Comparison of ENCODE assay signal across 8 mouse cellular contexts in genomic region chr2:28535650-28536049, GRCm38 (mm10). TPM values are rescaled to one million over a fixed set of nuclear protein-coding genes. Genes with fewer than 3 reads are reported as not detected.
DNase-seq lines count a peak whose midpoint lies in the region; ATAC-seq and TF ChIP-seq lines count a peak whose summit lies in the region.

No protein-coding gene starts in this region.

- H3K27me3 ChIP-seq in liver, adult 2 months (ENCODE audit: control insufficient read depth, insufficient read depth, low read length): no peaks in the 10 kb centered on the region
- H3K27me3 ChIP-seq in cerebellum, adult 2 months (ENCODE audit: control insufficient read depth, insufficient read depth, low read length): no peaks in the 10 kb centered on the region
- H3K27me3 ChIP-seq in forebrain, embryonic 13.5 days: no peaks in the 10 kb centered on the region; the same call in 1 of the 2 replicates
- H3K27me3 ChIP-seq in intestine, postnatal 0 days (replicated peaks; ENCODE audit: control insufficient read depth, insufficient read depth, low read length): no peaks in the 10 kb centered on the region

- peak overlapping the region; percentile 88 for H3K4me2 ChIP-seq in forebrain, embryonic 13.5 days
- peak overlapping the region; percentile 95 for H3K4me2 ChIP-seq in intestine, postnatal 0 days (replicated peaks; ENCODE audit: low read depth)

- H3K79me2 ChIP-seq in liver, adult 2 months (ENCODE audit: control insufficient read depth, insufficient read depth, low read length): no peaks in the 10 kb centered on the region

- no peak for ATAC-seq in forebrain, embryonic 13.5 days
- no peak for ATAC-seq in intestine, postnatal 0 days

- DNase-seq in liver, adult 2 months (ENCODE audit: extremely low read depth, low read depth, low spot score): no peak
- DNase-seq in liver: no peak
- peak; percentile 85 to 90 for DNase-seq in cerebellum, adult 2 months
- no peak for DNase-seq in frontal cortex, postnatal 14 days (ENCODE audit: low spot score in 2 of 2)
- DNase-seq in spleen, postnatal 14 days (ENCODE audit: low spot score in 2 of 2): no peak

- 0 out of 2 replicates have a peak overlapping the region, but pooled peaks have one; percentile 23 for H3K27ac ChIP-seq in liver, adult 2 months (replicated peaks; ENCODE audit: insufficient read depth, low read depth, low read length)
- peak overlapping the region; percentile 91 for H3K27ac ChIP-seq in cerebellum, adult 2 months (ENCODE audit: insufficient read depth, low read length)
- H3K27ac ChIP-seq in forebrain, embryonic 13.5 days: peak overlapping the region; percentile 76
- H3K27ac ChIP-seq in intestine, postnatal 0 days (ENCODE audit: low read depth, low read length): no peak overlapping the region
- H3K27ac ChIP-seq in olfactory bulb, adult 2 months (ENCODE audit: insufficient read depth, low read depth, low read length): peak overlapping the region; percentile 54; the same call in 1 of the 2 replicates

- 0 out of 2 replicates have a peak, but pooled peaks cover 4% of the 10 kb centered on the region for H3K4me1 ChIP-seq in liver, adult 2 months (ENCODE audit: control insufficient read depth, insufficient read depth, low read length)
- H3K4me1 ChIP-seq in cerebellum, adult 2 months (ENCODE audit: control insufficient read depth, insufficient read depth, low read length): peaks cover 67% of the 10 kb centered on the region
- H3K4me1 ChIP-seq in forebrain, embryonic 13.5 days: peaks cover 97% of the 10 kb centered on the region
- H3K4me1 ChIP-seq in intestine, postnatal 0 days (replicated peaks; ENCODE audit: control insufficient read depth, insufficient read depth, low read length): peaks cover 29% of the 10 kb centered on the region; the same call in 1 of the 2 replicates
- H3K4me1 ChIP-seq in olfactory bulb, adult 2 months (ENCODE audit: control insufficient read depth, insufficient read depth, low read length): peaks cover 83% of the 10 kb centered on the region

- no peaks in the 10 kb centered on the region for H3K36me3 ChIP-seq in liver, adult 2 months (ENCODE audit: control insufficient read depth, insufficient read depth, low read length)
- no peaks in the 10 kb centered on the region for H3K36me3 ChIP-seq in forebrain, embryonic 13.5 days (ENCODE audit: poor library complexity, severe bottlenecking)
- 0 out of 2 replicates have a peak, but pooled peaks cover under 1% of the 10 kb centered on the region for H3K36me3 ChIP-seq in intestine, postnatal 0 days (ENCODE audit: control insufficient read depth, insufficient read depth)

- H3K9me3 ChIP-seq in forebrain, embryonic 13.5 days (replicated peaks): no peaks in the 10 kb centered on the region
- H3K9me3 ChIP-seq in intestine, postnatal 0 days (ENCODE audit: control insufficient read depth): no peaks in the 10 kb centered on the region

- no peak overlapping the region for H3K9ac ChIP-seq in liver, adult 2 months (ENCODE audit: low read depth, low read length)
- peak overlapping the region; percentile 77 for H3K9ac ChIP-seq in forebrain, embryonic 13.5 days
- H3K9ac ChIP-seq in intestine, postnatal 0 days (ENCODE audit: low read depth, low read length): no peak overlapping the region

- 67% methylated on average over 7 of the region's 7 CpGs for WGBS in liver, adult 2 months
- WGBS in cerebellum, adult 2 months: 2% methylated on average over 7 of the region's 7 CpGs
- WGBS in forebrain, embryonic 13.5 days: 12% methylated on average over 7 of the region's 7 CpGs
- 63% methylated on average over 7 of the region's 7 CpGs for WGBS in intestine, postnatal 0 days
- 21% methylated on average over 7 of the region's 7 CpGs for WGBS in olfactory bulb, adult 2 months

- no peak overlapping the region for H3K4me3 ChIP-seq in liver, adult 2 months (ENCODE audit: insufficient read depth, low read depth, low read length)
- H3K4me3 ChIP-seq in cerebellum, adult 2 months (replicated peaks; ENCODE audit: insufficient read depth, low read depth, low read length): peak overlapping the region; percentile 86
- 0 out of 2 replicates have a peak overlapping the region, but pooled peaks have one; percentile 2 for H3K4me3 ChIP-seq in forebrain, embryonic 13.5 days
- H3K4me3 ChIP-seq in intestine, postnatal 0 days (ENCODE audit: low read depth, low read length): no peak overlapping the region
- peak overlapping the region; percentile 62 for H3K4me3 ChIP-seq in olfactory bulb, adult 2 months (ENCODE audit: insufficient read depth, low read depth, low read length)

- TF ChIP-seq POLR2A in liver, adult 2 months (IDR thresholded peaks at IDR 0.05; ENCODE audit: extremely low read depth, insufficient read depth, low read length): no peak
- no peak for TF ChIP-seq POLR2A in cerebellum, adult 2 months (IDR thresholded peaks at IDR 0.05; ENCODE audit: borderline replicate concordance, insufficient read depth, low read length)
- TF ChIP-seq POLR2A in olfactory bulb, adult 2 months (IDR thresholded peaks at IDR 0.05; ENCODE audit: insufficient read depth, low read depth, low read length): no peak

- no peak for TF ChIP-seq CTCF in liver, adult 2 months (IDR thresholded peaks at IDR 0.05; ENCODE audit: low read depth, low read length)
- TF ChIP-seq CTCF in cerebellum, adult 2 months (IDR thresholded peaks at IDR 0.05; ENCODE audit: borderline replicate concordance, insufficient read depth, low read depth, low read length): no peak
- TF ChIP-seq CTCF in intestine, postnatal 0 days (IDR thresholded peaks at IDR 0.05; ENCODE audit: low read depth): no peak
- TF ChIP-seq CTCF in olfactory bulb, adult 2 months (IDR thresholded peaks at IDR 0.05; ENCODE audit: insufficient read depth, low read depth, low read length): no peak

RNA-seq across cellular contexts. Expression of gene Ralgds, which starts 22.7 kb away (rescaled TPM):
- 1.1 and 1.7 TPM in 2 replicates for total RNA-seq in liver, adult 2 months (2014; rRNA removed)
- 1.5 and 3.0 TPM in 2 replicates for polyA plus RNA-seq in liver, adult 2 months (2012; rRNA removed)
- 133 and 151 TPM in 2 replicates for polyA plus RNA-seq in cerebellum, adult 2 months (2012; rRNA removed)
- 50.9 and 53.6 TPM in 2 replicates for polyA plus RNA-seq in forebrain, embryonic 13.5 days (2015; fragmentation: Nextera tagmentation; extraction: Ambion mirVana)
- 11.5 and 15.6 TPM in 2 replicates for polyA plus RNA-seq in intestine, postnatal 0 days (2015; fragmentation: Nextera tagmentation; extraction: Ambion mirVana)
- polyA plus RNA-seq in olfactory bulb, adult 2 months (2012; ENCODE audit: insufficient read depth, insufficient read length, low replicate concordance, missing spikeins): not detected in 2 replicates

RNA-seq across cellular contexts. Expression of gene Cel, which starts 27.6 kb away (rescaled TPM):
- total RNA-seq in liver, adult 2 months (2014; rRNA removed): 19.2 and 70.5 TPM in 2 replicates
- polyA plus RNA-seq in liver, adult 2 months (2012; rRNA removed): 0.11 and 0.37 TPM in 2 replicates
- 0.10 TPM in 2 replicates for polyA plus RNA-seq in cerebellum, adult 2 months (2012; rRNA removed)
- polyA plus RNA-seq in forebrain, embryonic 13.5 days (2015; fragmentation: Nextera tagmentation; extraction: Ambion mirVana): 0.14 TPM in 1 of 2 replicates, not detected in the other
- polyA plus RNA-seq in intestine, postnatal 0 days (2015; fragmentation: Nextera tagmentation; extraction: Ambion mirVana): 5.5 and 7.9 TPM in 2 replicates
- polyA plus RNA-seq in olfactory bulb, adult 2 months (2012; ENCODE audit: insufficient read depth, insufficient read length, low replicate concordance, missing spikeins): not detected in 2 replicates

RNA-seq across cellular contexts. Expression of gene Gm10134, which starts 29.8 kb away (rescaled TPM):
- total RNA-seq in liver, adult 2 months (2014; rRNA removed): not detected in 2 replicates
- polyA plus RNA-seq in liver, adult 2 months (2012; rRNA removed): not detected in 2 replicates
- 0.48 TPM in 1 of 2 replicates, not detected in the other for polyA plus RNA-seq in cerebellum, adult 2 months (2012; rRNA removed)
- polyA plus RNA-seq in forebrain, embryonic 13.5 days (2015; fragmentation: Nextera tagmentation; extraction: Ambion mirVana): 0.53 and 0.76 TPM in 2 replicates
- 6.0 and 8.7 TPM in 2 replicates for polyA plus RNA-seq in intestine, postnatal 0 days (2015; fragmentation: Nextera tagmentation; extraction: Ambion mirVana)
- not detected in 2 replicates for polyA plus RNA-seq in olfactory bulb, adult 2 months (2012; ENCODE audit: insufficient read depth, insufficient read length, low replicate concordance, missing spikeins)

RNA-seq across cellular contexts. Expression of gene Gbgt1, which starts 39.0 kb away (rescaled TPM):
- total RNA-seq in liver, adult 2 months (2014; rRNA removed): 0.65 and 1.7 TPM in 2 replicates
- 0.66 and 0.86 TPM in 2 replicates for polyA plus RNA-seq in liver, adult 2 months (2012; rRNA removed)
- polyA plus RNA-seq in cerebellum, adult 2 months (2012; rRNA removed): 1.1 and 1.5 TPM in 2 replicates
- polyA plus RNA-seq in forebrain, embryonic 13.5 days (2015; fragmentation: Nextera tagmentation; extraction: Ambion mirVana): 0.43 TPM in 1 of 2 replicates, not detected in the other
- 1.1 and 1.6 TPM in 2 replicates for polyA plus RNA-seq in intestine, postnatal 0 days (2015; fragmentation: Nextera tagmentation; extraction: Ambion mirVana)
- polyA plus RNA-seq in olfactory bulb, adult 2 months (2012; ENCODE audit: insufficient read depth, insufficient read length, low replicate concordance, missing spikeins): not detected in 2 replicates

RNA-seq across cellular contexts. Expression of gene Gtf3c5, which starts 47.9 kb away (rescaled TPM):
- total RNA-seq in liver, adult 2 months (2014; rRNA removed): 2.9 and 3.1 TPM in 2 replicates
- 7.8 and 9.0 TPM in 2 replicates for polyA plus RNA-seq in liver, adult 2 months (2012; rRNA removed)
- 32.4 and 32.6 TPM in 2 replicates for polyA plus RNA-seq in cerebellum, adult 2 months (2012; rRNA removed)
- 40.7 and 48.2 TPM in 2 replicates for polyA plus RNA-seq in forebrain, embryonic 13.5 days (2015; fragmentation: Nextera tagmentation; extraction: Ambion mirVana)
- 8.4 and 8.9 TPM in 2 replicates for polyA plus RNA-seq in intestine, postnatal 0 days (2015; fragmentation: Nextera tagmentation; extraction: Ambion mirVana)
- polyA plus RNA-seq in olfactory bulb, adult 2 months (2012; ENCODE audit: insufficient read depth, insufficient read length, low replicate concordance, missing spikeins): not detected in 2 replicates

Comparison
In these comparisons a context has a peak if more than half of its experiments do, and no peak if none do; other contexts are left out.
1. DNase-seq: peak in cerebellum, adult 2 months (2 of 2); none in liver, adult 2 months (single experiment), liver (single experiment), frontal cortex, postnatal 14 days (0 of 2) and spleen, postnatal 14 days (0 of 2).
2. H3K4me3 ChIP-seq: peak in cerebellum, adult 2 months (single experiment), forebrain, embryonic 13.5 days (single experiment) and olfactory bulb, adult 2 months (single experiment); none in liver, adult 2 months (single experiment) and intestine, postnatal 0 days (single experiment).